Mouse (Mus musculus) forebrain, embryonic 13.5 days (tissue): ENCODE measurements around the gene Vsig10. TPM values are rescaled to one million over a fixed set of nuclear protein-coding genes. Genes with fewer than 3 reads are reported as not detected.

Experiments used
- ATAC-seq: fragments of 200-750 bp; cut with Nextera tagmentation; 2 replicates; pipeline ENCODE4 v1.8.0; 2017
- H3K27ac ChIP-seq: fragments of 300-500 bp; sonication (generic); 2 replicates; pipeline ENCODE4 v1.5.1; 2015; ENCODE audit warnings: inconsistent platforms, mild to moderate bottlenecking, moderate library complexity
- H3K27me3 ChIP-seq: fragments of 300-500 bp; sonication (generic); 2 replicates; pipeline ENCODE4 v1.6.1; 2015; ENCODE audit warnings: mild to moderate bottlenecking, inconsistent platforms
- H3K36me3 ChIP-seq: fragments of 300-500 bp; sonication (generic); 2 replicates; pipeline ENCODE4 v1.6.1; 2015; ENCODE audit warnings: mild to moderate bottlenecking, inconsistent platforms; ENCODE audit not compliant: poor library complexity, severe bottlenecking
- H3K4me1 ChIP-seq: fragments of 300-500 bp; sonication (generic); 2 replicates; pipeline ENCODE4 v1.6.1; 2015; ENCODE audit warnings: inconsistent platforms
- H3K4me2 ChIP-seq: fragments of 300-500 bp; sonication (generic); 2 replicates; pipeline ENCODE4 v1.6.1; 2015; ENCODE audit warnings: inconsistent platforms, mild to moderate bottlenecking, moderate library complexity
- H3K4me3 ChIP-seq: fragments of 300-500 bp; sonication (generic); 2 replicates; pipeline ENCODE4 v1.5.1; 2015; ENCODE audit warnings: mild to moderate bottlenecking, inconsistent platforms
- H3K9ac ChIP-seq: fragments of 300-500 bp; sonication (generic); 2 replicates; pipeline ENCODE4 v1.6.1; 2015; ENCODE audit warnings: mild to moderate bottlenecking, inconsistent platforms
- H3K9me3 ChIP-seq: fragments of 300-500 bp; sonication (generic); replicated peaks from 2 replicates; pipeline ENCODE4 v1.6.1; 2016; ENCODE audit warnings: inconsistent platforms
- WGBS: fragments of 180-500 bp; shearing (Covaris S2); methylation state at CpG from one replicate; pipeline ENCODE4 v1.1.7; 2015; 5-methylcytosine and 5-hydroxymethylcytosine counted together
- polyA plus RNA-seq: library from polyadenylated mRNA; unstranded; fragments of >200 nt; fragmentation: Nextera tagmentation; extraction: Ambion mirVana; gene quantifications from 2 replicates; pipeline ENCODE4 v1.2.1, GENCODE M21; 2015

Gene Vsig10
- polyA plus RNA-seq, 1 experiment from 2014 or later, result 0.98 TPM

DNA sequence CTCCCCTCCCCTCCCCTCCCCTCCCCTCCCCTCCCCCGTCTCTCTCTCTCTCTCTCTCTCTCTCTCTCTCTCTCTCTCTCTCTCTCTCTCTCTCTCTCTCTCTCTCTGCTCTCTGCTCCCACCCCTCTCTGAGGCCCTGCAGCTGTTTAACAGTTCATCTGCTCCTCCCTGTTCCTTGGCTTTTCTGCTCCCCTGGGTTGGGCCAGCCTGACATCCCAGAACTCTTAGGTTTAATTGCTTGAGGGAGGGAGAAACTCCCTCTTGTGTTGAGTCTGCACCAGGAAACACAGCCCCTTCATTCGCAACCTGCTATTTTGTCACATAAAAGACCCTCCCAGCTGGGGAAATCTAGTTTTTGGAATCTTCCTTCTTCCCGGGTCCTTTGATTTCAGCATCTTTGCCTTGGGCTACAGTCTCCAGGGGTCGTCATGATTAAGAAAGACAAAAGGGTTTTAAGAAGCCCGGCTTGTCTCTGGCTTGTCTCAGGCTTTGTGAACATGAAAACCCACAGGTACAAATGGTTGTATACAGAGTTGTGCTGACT is 79.2 kb downstream of the Vsig10 start:
- Histone ChIP-seq H3K27me3 (no peaks in the 10 kb centered on the region), H3K9me3 (no peaks in the 10 kb centered on the region), H3K4me2 (no peak overlapping the region), H3K4me3 (no peak overlapping the region), H3K9ac (no peak overlapping the region), H3K36me3 (no peaks in the 10 kb centered on the region), H3K4me1 (no peaks in the 10 kb centered on the region; the same call in 1 of the 2 replicates), H3K27ac (no peak overlapping the region)
- ATAC-seq, result no peak
- WGBS, result 19% methylated on average over 4 of the region's 5 CpGs

GRCm38 (mm10) chr5:117399281-117399680 is 80.4 kb downstream of the Vsig10 start:
- H3K9ac ChIP-seq, result no peak overlapping the region

GRCm38 (mm10) chr5:117403609-117404008 is 84.7 kb downstream of the Vsig10 start:
- WGBS, result 90% methylated on average over 8 of the region's 8 CpGs
- Histone ChIP-seq H3K27ac (no peak overlapping the region), H3K4me2 (no peak overlapping the region), H3K9me3 (no peaks in the 10 kb centered on the region), H3K4me1 (no peaks in the 10 kb centered on the region), H3K4me3 (no peak overlapping the region), H3K9ac (no peak overlapping the region), H3K36me3 (no peaks in the 10 kb centered on the region), H3K27me3 (no peaks in the 10 kb centered on the region)
- ATAC-seq, result no peak

More at GRCm38 (mm10) chr5:117399281-117399680, 80.4 kb downstream of the Vsig10 start:
- Histone ChIP-seq H3K4me1 (no peaks in the 10 kb centered on the region; the same call in 1 of the 2 replicates), H3K4me3 (no peak overlapping the region), H3K4me2 (no peak overlapping the region), H3K27me3 (no peaks in the 10 kb centered on the region), H3K36me3 (no peaks in the 10 kb centered on the region), H3K27ac (no peak overlapping the region), H3K9me3 (no peaks in the 10 kb centered on the region)
- 80% methylated on average over 9 of the region's 9 CpGs for WGBS
- no peak for ATAC-seq

Other genes with a start within 250 kb of the Vsig10 start
- gene Suds3, start 203.0 kb upstream of the Vsig10 start, polyA plus RNA-seq, result 79.0 and 83.5 TPM in 2 replicates
- gene Taok3, start 199.0 kb upstream of the Vsig10 start, polyA plus RNA-seq, result 29.8 and 30.7 TPM in 2 replicates
- 1,080 and 1,130 TPM in 2 replicates for gene Pebp1, start 31.5 kb upstream of the Vsig10 start, polyA plus RNA-seq
- gene Wsb2, start 38.2 kb downstream of the Vsig10 start, polyA plus RNA-seq, result 86.2 and 99.0 TPM in 2 replicates
- 68.3 and 90.8 TPM in 2 replicates for gene Rfc5, start 70.0 kb downstream of the Vsig10 start, polyA plus RNA-seq
- 2.5 and 3.2 TPM in 2 replicates for gene Ksr2, start 94.9 kb downstream of the Vsig10 start, polyA plus RNA-seq